Mouse (Mus musculus) C2C12 (cell line): ENCODE measurements around the gene Samhd1.

Experiments
- MYOD1 ChIP-seq: IDR thresholded peaks from one replicate; pipeline ENCODE4 v1.6.1; 2011; ENCODE audit warnings: low read depth; ENCODE audit not compliant: control insufficient read depth, insufficient read length
- USF1 ChIP-seq: IDR thresholded peaks from one replicate; pipeline ENCODE4 v1.6.1; 2011; ENCODE audit warnings: low read depth, mild to moderate bottlenecking, control low read depth, moderate library complexity

DNA sequence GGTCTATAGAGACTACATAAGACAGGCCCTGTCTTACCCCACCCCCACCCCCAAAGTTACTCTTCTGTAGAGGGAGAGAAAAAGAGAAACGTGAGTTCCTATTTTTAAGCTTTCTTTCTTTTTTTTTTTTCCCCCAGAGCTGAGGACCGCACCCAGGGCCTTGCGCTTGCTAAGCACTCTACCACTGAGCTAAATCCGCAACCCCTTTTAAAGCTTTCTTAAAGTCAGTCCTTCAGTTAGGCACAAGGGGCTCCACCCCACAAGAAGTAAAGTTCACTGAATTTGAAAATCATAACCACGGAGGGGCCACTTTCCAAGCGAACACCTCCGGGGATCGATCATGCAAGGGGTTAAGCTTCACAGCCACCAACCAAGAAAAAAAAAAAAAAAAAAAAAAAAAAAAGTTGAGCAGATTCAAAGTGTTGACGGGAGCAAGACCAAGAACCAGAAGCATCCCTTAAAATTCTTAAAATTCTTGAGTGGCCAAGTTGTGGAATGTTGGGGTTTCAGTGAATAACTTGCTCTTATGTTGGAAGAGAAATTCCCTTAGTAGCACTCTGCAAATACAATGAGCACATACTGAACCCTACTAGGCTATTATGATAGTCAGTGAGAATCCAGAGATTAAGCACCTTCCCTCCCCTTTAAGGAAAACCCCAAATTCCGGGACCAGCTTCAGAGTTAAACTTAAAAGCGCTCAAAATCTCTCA lies 1.1 kb downstream of the Samhd1 start:
- TF ChIP-seq USF1, result no peak
- TF ChIP-seq MYOD1, result no peak
